Mouse (Mus musculus): ENCODE measurements around the gene Slc12a3. TPM values are rescaled to one million over a fixed set of nuclear protein-coding genes. Genes with fewer than 3 reads are reported as not detected.

Slc12a3 gene
- total and polyA plus RNA-seq, 3 experiments: 0.17 TPM; not detected in 2

- no peak for TF ChIP-seq CHD1 (IDR thresholded peaks at IDR 0.05; ENCODE audit: low read depth, low read length)
These were observed 14.3 kb downstream of the Slc12a3 start (continued) for GRCm38 (mm10) chr8:94343290-94343689.

GRCm38 (mm10) chr8:94343778-94344320 lies 14.8 kb downstream of the Slc12a3 start:
- in situ Hi-C loops (cut with MboI; ENCODE audit: low pct_ligation_motif_present, low pct_unique_long_range_greater_than_20kb, low sequenced_read_pairs) (no loop called here), dilution Hi-C loops (cut with MboI; ENCODE audit: extremely low pct_ligation_motif_present, extremely low pct_unique_long_range_greater_than_20kb, low sequenced_read_pairs) (no loop called here)
- Histone ChIP-seq H3K4me2 (ENCODE audit: insufficient read depth, low read depth, poor library complexity, severe bottlenecking) (no peak overlapping the region), H3K4me1 (ENCODE audit: control insufficient read depth in 1 of 2, insufficient read depth in 2 of 2) (peaks cover 11 to 47% of the 10 kb centered on the region in 2 experiments), H3K9ac (ENCODE audit: insufficient read depth, low read depth) (no peak overlapping the region), H3K79me2 (replicated peaks; ENCODE audit: control insufficient read depth, extremely low read depth, insufficient read depth, poor library complexity, severe bottlenecking) (no peaks in the 10 kb centered on the region), H3K27me3 (replicated peaks) (no peaks in the 10 kb centered on the region), H3K4me3 (replicated peaks in 1 of 3; ENCODE audit: low read depth in 2 of 3, low read length in 2 of 3, poor library complexity in 1 of 3) (no peak overlapping the region), H3K9me3 (replicated peaks; ENCODE audit: low read length) (no peaks in the 10 kb centered on the region), H3K36me3 (replicated peaks in 1 of 2; ENCODE audit: control insufficient read depth in 1 of 2, insufficient read depth in 1 of 2, low read length in 1 of 2) (no peaks in the 10 kb centered on the region), H3K27ac (ENCODE audit: insufficient read depth, low read depth) (no peak overlapping the region)
- no peak for TF ChIP-seq NELFE (IDR thresholded peaks at IDR 0.05; ENCODE audit: low read depth, low read length)
- TF ChIP-seq ZKSCAN1 (IDR thresholded peaks at IDR 0.05; ENCODE audit: borderline replicate concordance, low read depth, low read length): no peak
- TF ChIP-seq GABPA (IDR thresholded peaks at IDR 0.05; ENCODE audit: insufficient replicate concordance, low read depth, low read length): no peak
- no peak for TF ChIP-seq POLR2A (IDR thresholded peaks at IDR 0.05; ENCODE audit: low read depth, low read length)
- TF ChIP-seq MAFK (IDR thresholded peaks at IDR 0.05; ENCODE audit: insufficient replicate concordance, low read length): no peak
- TF ChIP-seq PAX5 (IDR thresholded peaks at IDR 0.05; ENCODE audit: low read length): no peak
- TF ChIP-seq MEF2A (IDR thresholded peaks at IDR 0.05; ENCODE audit: borderline replicate concordance, low read depth, low read length): no peak
- no peak for TF ChIP-seq IRF4 (IDR thresholded peaks at IDR 0.05; ENCODE audit: low read depth, low read length)
- no peak for TF ChIP-seq HCFC1 (IDR thresholded peaks at IDR 0.05; ENCODE audit: low read depth, low read length)
- TF ChIP-seq CTCF (conservative IDR thresholded peaks at IDR 0.05 in 1 of 2, IDR thresholded peaks at IDR 0.05 in 1 of 2; ENCODE audit: low read depth in 2 of 2, low read length in 2 of 2): no peak
- no peak for TF ChIP-seq POLR2AphosphoS2 (IDR thresholded peaks at IDR 0.05; ENCODE audit: low read depth, low read length)
- TF ChIP-seq USF2 (conservative IDR thresholded peaks at IDR 0.05; ENCODE audit: low read depth, low read length): no peak
- no peak for DNase-seq (ENCODE audit: extremely low read depth)

GRCm38 (mm10) chr8:94345657-94346056 lies 16.7 kb downstream of the Slc12a3 start:
- Histone ChIP-seq H3K27ac (ENCODE audit: insufficient read depth, low read depth) (peak overlapping the region; percentile 87; the same call in 1 of the 2 replicates), H3K4me1 (ENCODE audit: control insufficient read depth in 1 of 2, insufficient read depth in 2 of 2) (peaks cover 11 to 44% of the 10 kb centered on the region in 2 experiments), H3K4me3 (replicated peaks in 1 of 3; ENCODE audit: low read depth in 2 of 3, low read length in 2 of 3, poor library complexity in 1 of 3) (peak overlapping the region in 2 of 3 experiments; percentile 15 to 73), H3K27me3 (replicated peaks) (no peaks in the 10 kb centered on the region), H3K9ac (ENCODE audit: insufficient read depth, low read depth) (peak overlapping the region; percentile 79), H3K36me3 (replicated peaks in 1 of 2; ENCODE audit: control insufficient read depth in 1 of 2, insufficient read depth in 1 of 2, low read length in 1 of 2) (no peaks in the 10 kb centered on the region), H3K79me2 (replicated peaks; ENCODE audit: control insufficient read depth, extremely low read depth, insufficient read depth, poor library complexity, severe bottlenecking) (no peaks in the 10 kb centered on the region), H3K9me3 (replicated peaks; ENCODE audit: low read length) (no peaks in the 10 kb centered on the region), H3K4me2 (ENCODE audit: insufficient read depth, low read depth, poor library complexity, severe bottlenecking) (peak overlapping the region; percentile 90)
- no peak for TF ChIP-seq GABPA (IDR thresholded peaks at IDR 0.05; ENCODE audit: insufficient replicate concordance, low read depth, low read length)
- 0 out of 2 replicates have a peak, but pooled peaks have one; percentile 4 for TF ChIP-seq ZMIZ1 (IDR thresholded peaks at IDR 0.05; ENCODE audit: low read depth, low read length)
- no peak for TF ChIP-seq NRF1 (IDR thresholded peaks at IDR 0.05; ENCODE audit: low read depth, low read length)
- in situ Hi-C loops (cut with MboI; ENCODE audit: low pct_ligation_motif_present, low pct_unique_long_range_greater_than_20kb, low sequenced_read_pairs) (no loop called here), dilution Hi-C loops (cut with MboI; ENCODE audit: extremely low pct_ligation_motif_present, extremely low pct_unique_long_range_greater_than_20kb, low sequenced_read_pairs) (no loop called here)
- no peak for DNase-seq (ENCODE audit: extremely low read depth)

All from CH12.LX (cell line).